Mouse (Mus musculus) ZHBTc4 (cell line): ENCODE measurements around the gene Ddo.

ENCODE experiments used
- DNase-seq: peaks from one replicate; pipeline ENCODE4 v3.0.0-alpha.2; 2011; ENCODE audit warnings: low read depth, low spot score

Ddo gene

GRCm38 (mm10) chr10:40651676-40652075 lies 21.9 kb downstream of the Ddo start:
- no peak for DNase-seq

GRCm38 (mm10) chr10:40665270-40665669 lies 35.5 kb downstream of the Ddo start:
- DNase-seq, result no peak

GRCm38 (mm10) chr10:40666943-40667342 lies 37.1 kb downstream of the Ddo start:
- DNase-seq, result no peak

GRCm38 (mm10) chr10:40668640-40669039 lies 38.8 kb downstream of the Ddo start:
- DNase-seq, result no peak

- DNase-seq, result no peak
These were observed 42.9 kb downstream of the Ddo start for GRCm38 (mm10) chr10:40672587-40673296.

- DNase-seq, result no peak
These were observed 43.5 kb downstream of the Ddo start for GRCm38 (mm10) chr10:40673297-40673665.

- no peak for DNase-seq
These were observed 44.3 kb downstream of the Ddo start for GRCm38 (mm10) chr10:40674151-40674550.

- no peak for DNase-seq
These were observed 46.1 kb downstream of the Ddo start for GRCm38 (mm10) chr10:40675921-40676320.

GRCm38 (mm10) chr10:40678477-40678876 lies 48.7 kb downstream of the Ddo start:
- no peak for DNase-seq

- no peak for DNase-seq
These were observed 52.7 kb downstream of the Ddo start for GRCm38 (mm10) chr10:40682470-40682869.

- DNase-seq, result peak; percentile 81
These were observed 53.5 kb downstream of the Ddo start, which contains the start of gene Mettl24 for GRCm38 (mm10) chr10:40683092-40683867. Mettl24 (plus strand) TSS chr10:40683282.

GRCm38 (mm10) chr10:40683868-40684253 lies 54.0 kb downstream of the Ddo start:
- no peak for DNase-seq

- DNase-seq, result no peak
These were observed 54.5 kb downstream of the Ddo start for GRCm38 (mm10) chr10:40684326-40684725.

- no peak for DNase-seq
These were observed 55.8 kb downstream of the Ddo start for GRCm38 (mm10) chr10:40685641-40686040.

GRCm38 (mm10) chr10:40686976-40687375 lies 57.2 kb downstream of the Ddo start:
- no peak for DNase-seq

- DNase-seq, result no peak
These were observed 57.6 kb downstream of the Ddo start for GRCm38 (mm10) chr10:40687407-40687806.

GRCm38 (mm10) chr10:40688266-40688665 lies 58.5 kb downstream of the Ddo start:
- DNase-seq, result no peak

GRCm38 (mm10) chr10:40688873-40689272 lies 59.1 kb downstream of the Ddo start:
- no peak for DNase-seq

- DNase-seq, result no peak
These were observed 68.8 kb downstream of the Ddo start for GRCm38 (mm10) chr10:40698652-40699051.

- no peak for DNase-seq
These were observed 81.3 kb downstream of the Ddo start for GRCm38 (mm10) chr10:40711127-40711526.

- DNase-seq, result peak; percentile 81
These were observed 83.3 kb downstream of the Ddo start for GRCm38 (mm10) chr10:40713018-40713608.

- no peak for DNase-seq
These were observed 84.0 kb downstream of the Ddo start for GRCm38 (mm10) chr10:40713829-40714228.

GRCm38 (mm10) chr10:40715151-40715550 lies 85.3 kb downstream of the Ddo start:
- peak; percentile 25 for DNase-seq
